Mouse (Mus musculus) bone marrow macrophage, adult 2 months (primary cell): ENCODE results near the gene Map1lc3a.

Source experiments
- CTCF ChIP-seq: IDR thresholded peaks from 2 replicates; pipeline ENCODE4 v1.5.1; 2012; ENCODE audit warnings: low read depth, mild to moderate bottlenecking, low read length, moderate library complexity
- POLR2A ChIP-seq: IDR thresholded peaks from 2 replicates; pipeline ENCODE4 v1.6.1; 2012; ENCODE audit warnings: mild to moderate bottlenecking, low read depth, low read length, borderline replicate concordance

GRCm38 (mm10) chr2:155265526-155265925, 10.6 kb upstream of the Map1lc3a start:
- TF ChIP-seq CTCF (no peak), POLR2A (no peak)
